Mouse (Mus musculus): ENCODE results near the gene Ptk6. TPM values are rescaled to one million over a fixed set of nuclear protein-coding genes. Genes with fewer than 3 reads are reported as not detected.

The Ptk6 gene
- polyA plus RNA-seq, 1 experiment from 2014 or later = not detected

GRCm38 (mm10) chr2:181147546-181148317 is 54.9 kb downstream of the Ptk6 start:
- Histone ChIP-seq H3K4me2 (peak overlapping the region; percentile 93), H3K4me3 (peak overlapping the region; percentile 49), H3K9ac (peak overlapping the region; percentile 53), H3K9me3 (no peaks in the 10 kb centered on the region), H3K36me3 (no peaks in the 10 kb centered on the region), H3K27me3 (peaks cover 92% of the 10 kb centered on the region), H3K4me1 (peaks cover 11% of the 10 kb centered on the region), H3K27ac (no peak overlapping the region)
- whole genome bisulfite sequencing = under 1% methylated on average over 59 of the region's 61 CpGs
- ATAC-seq (ENCODE audit: insufficient number of reproducible peaks, insufficient read depth, low FRiP score, low TSS enrichment, low read depth) = no peak

- WGBS = 53% methylated on average over 4 of the region's 4 CpGs
- Histone ChIP-seq H3K9ac (no peak overlapping the region), H3K4me3 (peak overlapping the region; percentile 49; the same call in 1 of the 2 replicates), H3K4me2 (peak overlapping the region; percentile 93), H3K27ac (no peak overlapping the region), H3K4me1 (peaks cover 11% of the 10 kb centered on the region), H3K36me3 (no peaks in the 10 kb centered on the region), H3K27me3 (peaks cover 90% of the 10 kb centered on the region), H3K9me3 (no peaks in the 10 kb centered on the region)
- ATAC-seq (ENCODE audit: insufficient number of reproducible peaks, insufficient read depth, low FRiP score, low TSS enrichment, low read depth) = no peak
Observed at GRCm38 (mm10) chr2:181146976-181147545, 55.5 kb downstream of the Ptk6 start.

GRCm38 (mm10) chr2:181144675-181145074 is 57.9 kb downstream of the Ptk6 start:
- no peaks in the 10 kb centered on the region for H3K9me3 ChIP-seq
- 85% methylated on average over 2 of the region's 2 CpGs for WGBS
- H3K4me2 ChIP-seq = no peak overlapping the region
- ATAC-seq (ENCODE audit: insufficient number of reproducible peaks, insufficient read depth, low FRiP score, low TSS enrichment, low read depth) = no peak
- no peak overlapping the region for H3K9ac ChIP-seq
- no peak overlapping the region for H3K4me3 ChIP-seq
- peaks cover 70% of the 10 kb centered on the region for H3K27me3 ChIP-seq
- H3K4me1 ChIP-seq = peaks cover 11% of the 10 kb centered on the region
- no peaks in the 10 kb centered on the region for H3K36me3 ChIP-seq
- H3K27ac ChIP-seq = no peak overlapping the region

Other genes starting within 250 kb of the Ptk6 start
- 6.9 and 7.3 TPM in 2 replicates for gene Nkain4, start 248.1 kb downstream of the Ptk6 start, polyA plus RNA-seq (2015; fragmentation: Nextera tagmentation; extraction: Ambion mirVana)
- 128 and 132 TPM in 2 replicates for gene Arfgap1, start 235.6 kb downstream of the Ptk6 start, polyA plus RNA-seq (2015; fragmentation: Nextera tagmentation; extraction: Ambion mirVana)
- 0.84 and 0.93 TPM in 2 replicates for gene Col20a1, start 216.3 kb downstream of the Ptk6 start, polyA plus RNA-seq (2015; fragmentation: Nextera tagmentation; extraction: Ambion mirVana)
- 0.73 and 1.8 TPM in 2 replicates for gene Chrna4, start 159.2 kb downstream of the Ptk6 start, polyA plus RNA-seq (2015; fragmentation: Nextera tagmentation; extraction: Ambion mirVana)
- gene Kcnq2, start 67.5 kb downstream of the Ptk6 start, polyA plus RNA-seq (2015; fragmentation: Nextera tagmentation; extraction: Ambion mirVana) = 0.59 and 0.63 TPM in 2 replicates
- 0.20 TPM in 1 of 2 replicates, not detected in the other for gene Eef1a2, start 45.8 kb downstream of the Ptk6 start, polyA plus RNA-seq (2015; fragmentation: Nextera tagmentation; extraction: Ambion mirVana)
- gene Ppdpf, start 15.5 kb downstream of the Ptk6 start, polyA plus RNA-seq (2015; fragmentation: Nextera tagmentation; extraction: Ambion mirVana) = 327 and 423 TPM in 2 replicates
- gene Srms, start 10.4 kb upstream of the Ptk6 start, polyA plus RNA-seq (2015; fragmentation: Nextera tagmentation; extraction: Ambion mirVana) = 0.14 TPM in 1 of 2 replicates, not detected in the other
- not detected in 2 replicates for gene Fndc11, start 17.2 kb upstream of the Ptk6 start, polyA plus RNA-seq (2015; fragmentation: Nextera tagmentation; extraction: Ambion mirVana)
- gene Helz2, start 39.2 kb upstream of the Ptk6 start, polyA plus RNA-seq (2015; fragmentation: Nextera tagmentation; extraction: Ambion mirVana) = 0.51 and 0.78 TPM in 2 replicates
- gene Gmeb2, start 85.2 kb upstream of the Ptk6 start, polyA plus RNA-seq (2015; fragmentation: Nextera tagmentation; extraction: Ambion mirVana) = 15.9 and 16.9 TPM in 2 replicates
- gene Stmn3, start 111.7 kb upstream of the Ptk6 start, polyA plus RNA-seq (2015; fragmentation: Nextera tagmentation; extraction: Ambion mirVana) = 14.9 and 17.1 TPM in 2 replicates
- 42.7 and 48.9 TPM in 2 replicates for gene Rtel1, start 117.0 kb upstream of the Ptk6 start, polyA plus RNA-seq (2015; fragmentation: Nextera tagmentation; extraction: Ambion mirVana)
- gene Zgpat, start 162.1 kb upstream of the Ptk6 start, polyA plus RNA-seq (2015; fragmentation: Nextera tagmentation; extraction: Ambion mirVana) = 48.4 and 50.7 TPM in 2 replicates
- 75.2 and 76.1 TPM in 2 replicates for gene Arfrp1, start 162.6 kb upstream of the Ptk6 start, polyA plus RNA-seq (2015; fragmentation: Nextera tagmentation; extraction: Ambion mirVana)
- gene Lime1, start 177.3 kb upstream of the Ptk6 start, polyA plus RNA-seq (2015; fragmentation: Nextera tagmentation; extraction: Ambion mirVana) = 29.6 and 31.7 TPM in 2 replicates